Mouse (Mus musculus) lung, postnatal 0 days (tissue): ENCODE results near the gene Ilkap. TPM values are rescaled to one million over a fixed set of nuclear protein-coding genes. Genes with fewer than 3 reads are reported as not detected.

ENCODE experiments used
- ATAC-seq: fragments of 200-750 bp; cut with Nextera tagmentation; 2 replicates; pipeline ENCODE4 v1.8.0; 2017; ENCODE audit warnings: moderate library complexity
- DNase-seq: peaks from one replicate; pipeline ENCODE4 v3.0.0-alpha.2; 2016; ENCODE audit warnings: low spot score
- H3K27ac ChIP-seq: fragments of 300-500 bp; sonication (generic); 2 replicates; pipeline ENCODE4 v1.5.1; 2014; ENCODE audit warnings: antibody characterized with exemption, mild to moderate bottlenecking, low read length, mixed read lengths
- H3K27me3 ChIP-seq: fragments of 300-500 bp; sonication (generic); replicated peaks from 2 replicates; pipeline ENCODE4 v1.6.1; 2014; ENCODE audit warnings: low read length, mixed read lengths; ENCODE audit not compliant: insufficient read depth
- H3K36me3 ChIP-seq: fragments of 300-500 bp; sonication (generic); 2 replicates; pipeline ENCODE4 v1.6.1; 2014; ENCODE audit warnings: low read length, mixed read lengths; ENCODE audit not compliant: insufficient read depth
- H3K4me1 ChIP-seq: fragments of 300-500 bp; sonication (generic); 2 replicates; pipeline ENCODE4 v1.6.1; 2014; ENCODE audit warnings: antibody characterized with exemption, low read depth, low read length, mixed read lengths; ENCODE audit not compliant: insufficient read depth
- H3K4me2 ChIP-seq: fragments of 300-500 bp; sonication (generic); replicated peaks from 2 replicates; pipeline ENCODE4 v1.6.1; 2014; ENCODE audit warnings: low read depth, mild to moderate bottlenecking, low read length, moderate library complexity, mixed read lengths
- H3K4me3 ChIP-seq: fragments of 300-500 bp; sonication (generic); 2 replicates; pipeline ENCODE4 v1.5.1; 2014; ENCODE audit warnings: low read depth, low read length
- H3K9ac ChIP-seq: fragments of 300-500 bp; sonication (generic); replicated peaks from 2 replicates; pipeline ENCODE4 v1.6.1; 2014; ENCODE audit warnings: low read depth, mild to moderate bottlenecking
- H3K9me3 ChIP-seq: fragments of 300-500 bp; sonication (generic); 2 replicates; pipeline ENCODE4 v1.6.1; 2016; ENCODE audit warnings: low read length, mixed read lengths
- CTCF ChIP-seq: IDR thresholded peaks from 2 replicates; pipeline ENCODE4 v1.5.1; 2016; ENCODE audit warnings: antibody characterized with exemption, mild to moderate bottlenecking
- EP300 ChIP-seq: IDR thresholded peaks from 2 replicates; pipeline ENCODE4 v1.6.1; 2016; ENCODE audit warnings: antibody characterized with exemption, mild to moderate bottlenecking, control low read depth
- WGBS: fragments of 180-500 bp; shearing (Covaris S2); extraction: QIAGEN DNeasy Blood & Tissue Kit; methylation state at CpG from one replicate; pipeline ENCODE4 v1.1.7; 2014; 5-methylcytosine and 5-hydroxymethylcytosine counted together
- polyA plus RNA-seq: library from polyadenylated mRNA; unstranded; fragments of >200 nt; fragmentation: Nextera tagmentation; extraction: Ambion mirVana; gene quantifications from 2 replicates; pipeline ENCODE4 v1.2.1, GENCODE M21; 2015

The Ilkap gene
- polyA plus RNA-seq, 1 experiment from 2014 or later, result 94.0 TPM

DNA sequence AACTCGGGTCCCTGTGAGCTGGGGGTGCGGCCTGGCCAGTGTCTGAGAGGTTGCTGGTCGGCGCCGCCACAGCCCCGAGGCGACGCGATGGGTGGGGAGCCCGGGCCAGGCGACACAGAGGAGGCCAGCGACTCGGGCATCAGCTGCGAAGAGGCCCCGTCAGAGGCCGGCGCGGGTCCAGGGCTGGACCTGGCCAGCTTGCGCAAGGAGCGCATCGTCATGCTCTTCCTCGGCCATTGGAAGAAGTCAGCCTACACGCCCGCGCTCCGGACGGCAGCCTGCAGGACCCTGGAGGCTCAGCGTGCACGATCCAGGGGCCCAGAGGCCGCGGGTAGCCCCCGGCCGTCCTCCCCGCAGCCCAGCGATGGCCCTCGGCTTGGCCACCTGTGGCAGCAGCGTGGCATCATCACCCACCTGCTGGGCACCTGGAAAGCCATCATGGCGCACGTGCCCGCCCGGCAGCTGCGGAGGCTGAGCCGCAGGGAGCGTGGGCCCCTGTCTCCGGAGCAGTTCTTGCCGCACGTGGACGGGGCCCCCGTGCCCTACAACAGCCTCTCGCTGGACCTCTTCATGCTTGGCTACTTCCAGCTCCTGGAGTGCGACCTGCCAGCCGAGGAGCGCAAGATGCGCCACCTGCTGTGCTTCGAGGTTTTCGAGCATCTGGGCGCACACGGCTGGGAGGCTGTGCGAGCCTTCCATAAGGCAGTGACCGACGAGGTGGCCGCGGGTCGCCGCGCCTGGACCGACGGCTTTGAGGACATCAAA lies 53.5 kb downstream of the Ilkap start:
- Histone ChIP-seq H3K4me2 (no peak overlapping the region), H3K4me3 (no peak overlapping the region), H3K27me3 (peaks cover 26% of the 10 kb centered on the region; the same call in 1 of the 2 replicates), H3K36me3 (no peaks in the 10 kb centered on the region), H3K9me3 (no peaks in the 10 kb centered on the region), H3K27ac (no peak overlapping the region), H3K4me1 (no peaks in the 10 kb centered on the region), H3K9ac (no peak overlapping the region)
- peak; percentile 17; the same call in 1 of the 2 replicates for TF ChIP-seq CTCF
- TF ChIP-seq EP300, result no peak
- no peak for DNase-seq
- ATAC-seq, result 0 out of 2 replicates have a peak, but pooled peaks have one; percentile 20
- WGBS, result 4% methylated on average over 57 of the region's 68 CpGs

DNA sequence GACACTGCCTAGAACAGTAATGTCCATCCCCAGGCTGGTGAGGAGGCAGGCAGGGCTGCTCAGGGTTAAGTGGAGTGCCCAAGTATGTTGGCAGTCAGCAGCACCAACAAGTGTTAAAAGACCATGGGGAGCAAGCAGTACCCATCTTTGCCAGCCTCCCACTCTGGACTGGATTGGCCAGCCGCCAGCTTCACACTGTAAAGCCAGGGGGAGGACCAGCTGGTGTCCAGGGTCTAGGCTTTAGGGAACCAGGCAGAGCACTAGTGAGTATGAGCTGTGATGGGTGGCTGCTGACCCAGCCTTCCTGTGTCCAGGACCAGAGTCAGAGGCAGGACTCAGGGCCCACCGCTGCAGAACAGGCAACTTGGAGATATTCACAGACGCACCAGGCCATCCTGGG lies 54.6 kb downstream of the Ilkap start:
- no peak overlapping the region for H3K9ac ChIP-seq
- 78% methylated on average over 3 of the region's 3 CpGs for whole genome bisulfite sequencing
- no peaks in the 10 kb centered on the region for H3K4me1 ChIP-seq
- H3K27ac ChIP-seq, result no peak overlapping the region
- no peak overlapping the region for H3K4me3 ChIP-seq
- no peak for TF ChIP-seq EP300
- no peak for TF ChIP-seq CTCF
- DNase-seq (no peak), ATAC-seq (no peak)
- peaks cover 26% of the 10 kb centered on the region; the same call in 1 of the 2 replicates for H3K27me3 ChIP-seq
- H3K36me3 ChIP-seq, result no peaks in the 10 kb centered on the region
- H3K9me3 ChIP-seq, result no peaks in the 10 kb centered on the region
- no peak overlapping the region for H3K4me2 ChIP-seq

DNA sequence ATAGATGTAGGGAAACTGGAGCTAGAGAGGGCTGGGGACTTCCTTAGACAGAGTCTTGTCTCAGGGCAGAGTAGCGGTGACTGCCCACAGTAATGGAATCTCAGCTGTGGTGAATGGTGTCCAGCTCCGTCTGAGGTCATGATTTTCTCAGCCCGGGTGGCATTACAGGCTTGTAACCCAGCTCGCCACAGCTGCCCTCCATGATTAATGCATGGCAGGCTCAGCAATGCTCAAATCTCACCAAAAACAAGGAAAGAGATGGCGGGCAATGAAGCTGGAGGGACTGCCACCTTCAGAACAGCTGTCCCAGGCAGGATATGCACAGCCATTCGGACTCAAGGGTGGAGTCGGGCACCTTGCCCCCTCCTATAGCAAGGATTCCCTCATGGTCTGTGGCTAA lies 61.3 kb downstream of the Ilkap start:
- no peak for DNase-seq
- no peak overlapping the region for H3K4me3 ChIP-seq

DNA sequence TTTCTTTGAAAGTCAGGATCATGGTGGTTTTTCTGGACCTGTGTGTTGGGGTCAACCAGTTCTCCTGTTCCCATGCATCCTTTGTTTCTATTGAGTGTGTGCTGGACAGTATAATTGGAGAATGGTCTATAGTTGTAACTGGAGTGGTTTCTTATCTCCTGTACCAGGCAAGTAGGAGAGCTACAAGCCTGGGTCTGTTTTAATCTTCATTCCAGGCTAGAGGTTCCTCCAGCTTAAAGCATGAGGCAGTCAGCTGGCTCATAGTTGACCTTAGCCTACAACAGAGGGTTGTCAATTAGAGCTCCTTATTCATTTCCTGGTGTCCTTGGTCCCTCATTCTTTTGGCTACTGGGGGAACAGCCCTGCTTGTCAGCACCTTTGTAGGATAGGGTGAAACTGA lies 65.0 kb downstream of the Ilkap start:
- H3K36me3 ChIP-seq, result no peaks in the 10 kb centered on the region
- no peak overlapping the region for H3K4me2 ChIP-seq
- TF ChIP-seq EP300 (no peak), CTCF (no peak)
- H3K9me3 ChIP-seq, result no peaks in the 10 kb centered on the region
- ATAC-seq, result no peak
- no peak for DNase-seq
- H3K27me3 ChIP-seq, result no peaks in the 10 kb centered on the region
- no peak overlapping the region for H3K4me3 ChIP-seq
- H3K27ac ChIP-seq, result no peak overlapping the region
- H3K4me1 ChIP-seq, result no peaks in the 10 kb centered on the region
- H3K9ac ChIP-seq, result no peak overlapping the region

More for the DNA sequence above, 61.3 kb downstream of the Ilkap start:
- Histone ChIP-seq H3K9me3 (no peaks in the 10 kb centered on the region), H3K9ac (no peak overlapping the region), H3K27me3 (no peaks in the 10 kb centered on the region), H3K4me1 (no peaks in the 10 kb centered on the region), H3K36me3 (no peaks in the 10 kb centered on the region), H3K4me2 (no peak overlapping the region), H3K27ac (no peak overlapping the region)
- TF ChIP-seq EP300 (no peak), CTCF (no peak)
- ATAC-seq, result no peak
- WGBS, result 88% methylated on average over 7 of the region's 7 CpGs

DNA sequence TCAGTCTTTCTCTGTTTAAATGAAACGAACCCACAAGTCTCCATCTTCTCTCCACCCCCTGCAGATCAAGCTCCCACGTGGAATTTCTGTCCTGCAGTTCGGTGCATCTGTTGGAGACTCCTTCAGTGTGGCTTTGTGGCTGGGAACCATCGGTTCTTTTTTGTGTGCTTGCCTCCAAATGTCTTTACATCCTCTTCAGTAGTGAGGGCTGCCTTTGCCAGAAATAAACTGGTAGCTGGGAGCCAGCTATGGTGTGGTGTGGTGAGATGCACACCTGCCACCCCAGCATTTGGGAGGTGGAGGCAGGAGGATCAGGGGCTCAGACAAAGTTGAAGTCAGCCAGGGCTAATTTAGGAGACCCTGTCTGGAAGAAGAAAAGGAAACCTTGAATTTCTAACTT lies 66.5 kb downstream of the Ilkap start:
- WGBS, result 47% methylated on average over 4 of the region's 4 CpGs
- H3K4me1 ChIP-seq, result no peaks in the 10 kb centered on the region
- H3K9me3 ChIP-seq, result no peaks in the 10 kb centered on the region
- no peak overlapping the region for H3K4me2 ChIP-seq
- no peak overlapping the region for H3K4me3 ChIP-seq
- H3K36me3 ChIP-seq, result no peaks in the 10 kb centered on the region
- TF ChIP-seq EP300 (no peak), CTCF (no peak)
- H3K27me3 ChIP-seq, result no peaks in the 10 kb centered on the region
- ATAC-seq (no peak), DNase-seq (no peak)
- H3K9ac ChIP-seq, result no peak overlapping the region
- no peak overlapping the region for H3K27ac ChIP-seq

DNA sequence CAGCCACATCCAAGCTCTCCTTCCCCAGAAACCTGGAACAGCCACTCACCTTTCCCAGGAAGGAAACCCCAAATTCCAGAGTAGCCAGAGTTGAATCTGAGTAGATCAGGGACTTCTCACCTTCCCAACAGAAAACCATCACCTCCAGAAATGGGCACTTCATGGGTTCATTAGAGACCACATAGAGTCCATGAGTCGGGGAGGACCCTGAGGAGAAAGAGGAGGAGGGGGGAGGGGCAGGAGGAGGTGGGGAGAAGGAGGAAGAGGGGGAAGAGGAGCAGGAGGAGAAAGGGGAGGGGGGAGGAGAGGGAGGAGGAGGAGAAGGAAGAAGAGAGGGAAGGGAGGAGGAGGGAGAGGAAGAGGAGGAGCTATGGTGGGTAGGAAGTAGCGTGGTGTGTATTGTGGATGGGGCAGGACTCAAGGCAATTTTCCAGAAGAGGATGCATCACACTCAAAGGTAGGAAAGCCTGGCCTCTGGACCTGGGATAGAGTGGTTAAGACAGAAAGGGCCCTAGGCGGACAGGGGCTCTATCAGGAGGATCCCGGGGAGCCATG lies 73.0 kb downstream of the Ilkap start:
- Histone ChIP-seq H3K9ac (no peak overlapping the region), H3K9me3 (no peaks in the 10 kb centered on the region), H3K27ac (no peak overlapping the region), H3K4me3 (no peak overlapping the region), H3K27me3 (no peaks in the 10 kb centered on the region), H3K36me3 (no peaks in the 10 kb centered on the region), H3K4me1 (no peaks in the 10 kb centered on the region), H3K4me2 (no peak overlapping the region)
- TF ChIP-seq CTCF (no peak), EP300 (no peak)
- 69% methylated on average over 4 of the region's 4 CpGs for WGBS
- DNase-seq (no peak), ATAC-seq (no peak)
